Mouse (Mus musculus): ENCODE results near the gene Mettl21a. TPM values are rescaled to one million over a fixed set of nuclear protein-coding genes. Genes with fewer than 3 reads are reported as not detected.

Gene Mettl21a
- polyA plus RNA-seq, 1 experiment, result 27.9 TPM

- TF ChIP-seq CTCF (IDR thresholded peaks at IDR 0.05; ENCODE audit: borderline replicate concordance, insufficient read depth, low read length) (no peak), POLR2A (IDR thresholded peaks at IDR 0.05; ENCODE audit: low read depth, low read length) (no peak)
- H3K4me3 ChIP-seq (ENCODE audit: insufficient read depth, low read length), result no peak overlapping the region
Measured at GRCm38 (mm10) chr1:64639279-64639678, 22.2 kb upstream of the Mettl21a start.

GRCm38 (mm10) chr1:64635624-64636023 is 18.6 kb upstream of the Mettl21a start:
- no peak for TF ChIP-seq CTCF (IDR thresholded peaks at IDR 0.05; ENCODE audit: borderline replicate concordance, insufficient read depth, low read length)
- no peak for TF ChIP-seq POLR2A (IDR thresholded peaks at IDR 0.05; ENCODE audit: low read depth, low read length)
- H3K4me1 ChIP-seq (ENCODE audit: control insufficient read depth, insufficient read depth, low read length), result peaks cover 5% of the 10 kb centered on the region; the same call in 1 of the 2 replicates
- H3K4me3 ChIP-seq (ENCODE audit: insufficient read depth, low read length), result no peak overlapping the region
- no peak overlapping the region for H3K27ac ChIP-seq (ENCODE audit: insufficient read depth, low read length)

More at GRCm38 (mm10) chr1:64639279-64639678, 22.2 kb upstream of the Mettl21a start:
- Histone ChIP-seq H3K4me1 (ENCODE audit: control insufficient read depth, insufficient read depth, low read length) (peaks cover 5% of the 10 kb centered on the region; the same call in 1 of the 2 replicates), H3K27ac (ENCODE audit: insufficient read depth, low read length) (no peak overlapping the region)

GRCm38 (mm10) chr1:64633237-64633636 is 16.2 kb upstream of the Mettl21a start:
- Histone ChIP-seq H3K27ac (ENCODE audit: insufficient read depth, low read length) (no peak overlapping the region), H3K4me3 (ENCODE audit: insufficient read depth, low read length) (no peak overlapping the region), H3K4me1 (ENCODE audit: control insufficient read depth, insufficient read depth, low read length) (0 out of 2 replicates have a peak, but pooled peaks cover 1% of the 10 kb centered on the region)
- no peak for TF ChIP-seq POLR2A (IDR thresholded peaks at IDR 0.05; ENCODE audit: low read depth, low read length)
- no peak for TF ChIP-seq CTCF (IDR thresholded peaks at IDR 0.05; ENCODE audit: borderline replicate concordance, insufficient read depth, low read length)

- H3K27ac ChIP-seq (ENCODE audit: insufficient read depth, low read length), result 0 out of 2 replicates have a peak overlapping the region, but pooled peaks have one; percentile 26
- no peaks in the 10 kb centered on the region for H3K4me1 ChIP-seq (ENCODE audit: control insufficient read depth, insufficient read depth, low read length)
- no peak for TF ChIP-seq CTCF (IDR thresholded peaks at IDR 0.05; ENCODE audit: borderline replicate concordance, insufficient read depth, low read length)
- TF ChIP-seq POLR2A (IDR thresholded peaks at IDR 0.05; ENCODE audit: low read depth, low read length), result no peak
- no peak overlapping the region for H3K4me3 ChIP-seq (ENCODE audit: insufficient read depth, low read length)
Measured at GRCm38 (mm10) chr1:64631526-64631925, 14.5 kb upstream of the Mettl21a start.

GRCm38 (mm10) chr1:64625214-64625613 is 8.2 kb upstream of the Mettl21a start:
- H3K4me1 ChIP-seq (ENCODE audit: control insufficient read depth, insufficient read depth, low read length), result peaks cover 26% of the 10 kb centered on the region
- no peak overlapping the region for H3K27ac ChIP-seq (ENCODE audit: insufficient read depth, low read length)
- H3K4me3 ChIP-seq (ENCODE audit: insufficient read depth, low read length), result no peak overlapping the region
- no peak for TF ChIP-seq POLR2A (IDR thresholded peaks at IDR 0.05; ENCODE audit: low read depth, low read length)
- TF ChIP-seq CTCF (IDR thresholded peaks at IDR 0.05; ENCODE audit: borderline replicate concordance, insufficient read depth, low read length), result no peak

- no peak for TF ChIP-seq CTCF (IDR thresholded peaks at IDR 0.05; ENCODE audit: borderline replicate concordance, insufficient read depth, low read length)
- no peak for TF ChIP-seq POLR2A (IDR thresholded peaks at IDR 0.05; ENCODE audit: low read depth, low read length)
- H3K4me3 ChIP-seq (ENCODE audit: insufficient read depth, low read length), result no peak overlapping the region
- H3K4me1 ChIP-seq (ENCODE audit: control insufficient read depth, insufficient read depth, low read length), result peaks cover 26% of the 10 kb centered on the region
- H3K27ac ChIP-seq (ENCODE audit: insufficient read depth, low read length), result peak overlapping the region; percentile 75
Measured at GRCm38 (mm10) chr1:64623558-64624435, 6.8 kb upstream of the Mettl21a start.

- Histone ChIP-seq H3K27ac (ENCODE audit: insufficient read depth, low read length) (peak overlapping the region; percentile 79), H3K4me1 (ENCODE audit: control insufficient read depth, insufficient read depth, low read length) (peaks cover 27% of the 10 kb centered on the region), H3K4me3 (ENCODE audit: insufficient read depth, low read length) (no peak overlapping the region)
- peak; percentile 59 for TF ChIP-seq POLR2A (IDR thresholded peaks at IDR 0.05; ENCODE audit: low read depth, low read length)
- TF ChIP-seq CTCF (IDR thresholded peaks at IDR 0.05; ENCODE audit: borderline replicate concordance, insufficient read depth, low read length), result no peak
Measured at GRCm38 (mm10) chr1:64621116-64621515, 4.1 kb upstream of the Mettl21a start.

- TF ChIP-seq CTCF (IDR thresholded peaks at IDR 0.05; ENCODE audit: borderline replicate concordance, insufficient read depth, low read length), result no peak
- no peak for TF ChIP-seq POLR2A (IDR thresholded peaks at IDR 0.05; ENCODE audit: low read depth, low read length)
- H3K4me1 ChIP-seq (ENCODE audit: control insufficient read depth, insufficient read depth, low read length), result peaks cover 28% of the 10 kb centered on the region
- peak overlapping the region; percentile 78 for H3K4me3 ChIP-seq (ENCODE audit: insufficient read depth, low read length)
- peak overlapping the region; percentile 90 for H3K27ac ChIP-seq (ENCODE audit: insufficient read depth, low read length)
Measured at GRCm38 (mm10) chr1:64618226-64618625, 1.2 kb upstream of the Mettl21a start.

- peak overlapping the region; percentile 90 for H3K27ac ChIP-seq (ENCODE audit: insufficient read depth, low read length)
- peak overlapping the region; percentile 78 for H3K4me3 ChIP-seq (ENCODE audit: insufficient read depth, low read length)
- TF ChIP-seq POLR2A (IDR thresholded peaks at IDR 0.05; ENCODE audit: low read depth, low read length) (no peak; the same call in 1 of the 2 replicates), CTCF (IDR thresholded peaks at IDR 0.05; ENCODE audit: borderline replicate concordance, insufficient read depth, low read length) (peak; percentile 76)
- peaks cover 23% of the 10 kb centered on the region for H3K4me1 ChIP-seq (ENCODE audit: control insufficient read depth, insufficient read depth, low read length)
Measured at GRCm38 (mm10) chr1:64617715-64617984, 608 bp upstream of the Mettl21a start.

- Histone ChIP-seq H3K4me3 (ENCODE audit: insufficient read depth, low read length) (peak overlapping the region; percentile 78), H3K4me1 (ENCODE audit: control insufficient read depth, insufficient read depth, low read length) (peaks cover 21% of the 10 kb centered on the region), H3K27ac (ENCODE audit: insufficient read depth, low read length) (peak overlapping the region; percentile 90)
- TF ChIP-seq CTCF (IDR thresholded peaks at IDR 0.05; ENCODE audit: borderline replicate concordance, insufficient read depth, low read length) (no peak), POLR2A (IDR thresholded peaks at IDR 0.05; ENCODE audit: low read depth, low read length) (peak; percentile 10; the same call in 1 of the 2 replicates)
Measured at GRCm38 (mm10) chr1:64616531-64616880, 536 bp downstream of the Mettl21a start.

Data from embryonic fibroblast, embryonic 13.5 days (primary cell).